Mouse (Mus musculus) kidney, adult 8-10 months (tissue): ENCODE measurements at regions not wholly inside any gene's neighbourhood (a gene's known extent, or its start where the extent isn't known, plus 50 kb on each side); places are given as distances from the start of the nearest gene placed in this dataset.

Experiments
- DNase-seq, 2 experiments: peaks; one replicate each; pipeline ENCODE4 v3.0.0; 2022

DNA sequence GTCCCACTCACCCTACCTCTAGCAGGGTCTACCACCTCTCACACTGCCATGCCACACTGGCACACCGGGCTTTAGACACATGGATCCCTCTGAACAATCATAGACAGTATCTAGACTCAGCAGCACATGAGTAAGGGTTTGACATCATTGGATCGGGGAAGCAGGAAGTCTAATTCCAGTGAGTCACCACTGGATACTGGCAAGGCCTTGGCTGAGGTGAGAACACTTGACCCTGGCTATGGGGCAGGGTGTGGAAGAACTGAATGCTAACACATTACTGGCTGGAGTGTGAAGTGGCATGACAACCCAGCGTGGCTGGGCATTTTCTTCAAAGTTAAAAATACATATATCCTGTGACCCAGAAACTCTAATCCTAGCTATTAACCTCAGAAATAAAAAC, 114.4 kb downstream of the H2afy start:
- no peak for DNase-seq

DNA sequence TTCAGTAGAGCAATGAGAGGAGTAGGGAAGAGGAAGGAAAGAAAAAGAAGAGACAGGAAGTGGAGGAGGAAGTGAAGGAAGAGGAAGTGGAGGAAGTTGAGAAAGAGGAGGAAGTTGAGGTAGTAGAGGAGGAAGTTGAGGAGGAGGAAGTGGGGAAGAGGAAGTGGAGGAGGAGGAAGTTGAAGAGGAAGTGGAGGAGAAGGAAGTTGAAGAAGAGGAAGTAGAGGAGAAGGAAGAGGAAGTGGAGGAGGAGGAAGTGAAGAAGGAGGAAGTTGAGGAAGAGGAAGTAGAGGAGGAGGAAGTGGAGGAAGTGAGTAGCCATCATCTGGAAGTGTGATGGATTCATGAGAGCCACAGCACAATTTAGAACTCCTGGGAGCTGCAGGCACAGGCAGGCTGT, 122.2 kb downstream of the H2afy start:
- DNase-seq = no peak

DNA sequence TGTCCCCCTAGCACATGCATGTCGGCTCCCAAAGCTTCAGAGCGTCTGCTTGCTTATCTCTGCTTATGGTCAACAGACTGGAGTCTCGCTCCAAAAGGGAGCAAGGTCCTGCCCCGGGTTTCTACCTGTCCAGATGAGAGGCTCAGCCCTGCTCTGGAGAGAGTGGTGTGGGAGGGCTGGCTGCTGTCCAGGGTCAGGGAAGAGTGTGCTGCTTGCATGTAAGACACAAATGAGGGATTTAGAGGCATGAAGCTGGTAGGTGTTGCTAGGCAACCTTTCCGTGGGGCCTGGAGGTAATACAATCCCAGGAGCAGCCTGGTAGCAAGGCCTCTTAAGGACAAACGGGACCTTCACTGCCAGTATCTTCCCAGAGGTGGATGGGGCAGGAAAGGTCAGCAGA, 125.7 kb downstream of the H2afy start:
- DNase-seq = no peak

DNA sequence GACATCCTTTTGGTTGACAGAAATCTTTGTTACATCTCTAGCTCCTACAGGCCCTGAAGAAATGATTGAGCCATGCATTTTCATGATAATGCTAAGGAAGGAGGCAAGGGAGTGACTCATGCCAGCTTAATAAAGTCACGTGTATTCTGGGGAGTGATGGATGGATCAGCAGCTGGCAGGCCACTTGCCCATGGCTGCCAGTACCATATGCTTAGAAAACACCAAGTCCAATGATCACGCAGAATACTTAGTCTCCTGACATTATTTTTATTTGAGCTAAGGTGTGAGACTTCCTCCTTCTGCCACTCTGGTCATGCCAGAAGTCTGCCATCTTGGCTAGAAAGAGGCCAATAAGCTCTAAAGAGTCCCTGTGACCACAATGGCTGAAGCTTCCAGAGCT, 129.3 kb downstream of the H2afy start:
- no peak for DNase-seq

DNA sequence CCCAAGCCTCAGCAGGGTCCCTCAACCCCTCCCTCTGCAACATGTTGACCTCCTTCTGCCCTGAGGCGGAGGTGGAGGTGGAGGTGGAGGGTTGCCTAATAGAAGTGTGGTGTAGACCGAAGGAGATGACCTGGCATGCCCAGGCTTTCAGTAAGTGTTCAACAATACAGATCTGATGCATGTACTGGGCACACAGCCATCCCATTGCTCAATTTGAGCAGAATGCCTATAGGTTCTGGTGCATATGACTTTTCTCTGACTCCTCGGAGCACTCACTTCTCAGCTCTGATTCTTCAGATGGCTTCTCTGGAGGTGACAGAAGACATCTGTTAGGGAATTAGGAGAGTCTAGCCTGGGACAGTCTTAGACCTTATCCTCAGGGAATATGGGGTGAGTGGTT, 130.4 kb downstream of the H2afy start:
- no peak for DNase-seq

DNA sequence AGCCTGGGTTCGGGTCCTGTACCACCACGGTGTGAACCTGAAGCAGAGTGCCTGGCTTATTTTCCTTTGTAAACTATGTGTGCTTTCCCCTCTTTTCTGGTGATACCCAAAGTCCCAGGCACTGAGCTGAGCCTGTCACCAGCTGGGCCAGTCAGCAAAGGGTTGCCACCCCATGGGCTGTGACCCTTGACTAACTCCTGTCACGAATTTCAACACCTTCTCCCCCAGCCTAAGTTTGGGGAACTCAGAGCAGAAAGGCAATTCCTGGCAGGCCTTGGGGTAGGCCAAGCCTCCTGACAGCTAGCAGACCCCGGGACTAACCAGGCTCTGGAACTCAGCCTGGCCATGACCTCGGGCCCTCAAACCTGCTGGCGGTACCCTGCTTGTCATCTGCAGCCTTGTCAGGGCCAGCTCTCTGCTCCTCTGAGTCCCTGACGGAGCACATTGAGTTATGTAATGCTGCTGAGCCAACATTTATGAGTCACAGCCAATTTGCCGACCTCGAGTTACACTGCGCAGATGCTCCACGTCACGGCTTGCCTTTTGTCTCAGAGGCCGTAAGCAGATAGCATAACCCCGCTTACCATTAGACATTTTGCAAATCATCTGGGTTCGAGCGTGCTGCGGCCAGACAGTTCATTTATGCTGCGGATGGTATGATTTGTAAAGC, 132.3 kb downstream of the H2afy start:
- peak; percentile 9 to 21 for DNase-seq

DNA sequence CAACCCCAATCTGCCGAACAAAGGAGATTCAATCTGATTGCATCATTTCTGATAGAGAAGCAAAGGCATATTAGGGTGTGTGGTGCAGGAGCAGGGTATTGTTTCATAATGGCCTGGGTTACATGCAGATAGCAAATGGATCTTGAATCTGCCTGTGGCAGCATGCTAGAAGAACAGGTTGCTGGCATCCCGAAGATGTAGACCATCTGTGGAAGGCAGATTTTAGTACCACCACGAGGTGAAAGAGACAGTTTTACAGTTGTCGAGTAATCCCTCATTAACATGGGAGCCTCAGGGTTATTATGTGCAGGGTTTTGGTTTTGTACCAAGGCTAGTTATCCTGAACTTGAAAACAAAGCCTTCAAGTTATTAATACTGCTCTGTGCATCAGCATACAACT, 140.9 kb downstream of the H2afy start:
- no peak for DNase-seq

DNA sequence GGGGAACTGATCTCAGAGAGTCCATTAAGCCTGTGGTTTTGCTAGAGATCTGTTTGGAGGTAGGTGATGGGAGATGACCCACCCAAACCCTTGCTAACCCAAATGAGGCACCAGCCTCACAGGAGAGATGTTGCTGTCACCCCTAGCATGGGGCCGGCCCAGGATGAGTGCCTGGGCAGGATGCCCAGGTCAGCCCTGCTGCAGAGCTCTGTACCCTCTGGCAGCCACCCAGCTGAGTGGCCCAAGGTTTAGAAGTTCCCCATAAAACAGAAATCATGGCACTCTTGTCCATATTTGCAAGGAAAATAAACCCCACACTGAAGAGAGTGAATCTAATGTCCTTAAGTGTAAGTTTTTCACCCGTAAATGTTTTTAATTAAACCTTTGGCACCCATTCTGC, 141.7 kb downstream of the H2afy start:
- no peak for DNase-seq

DNA sequence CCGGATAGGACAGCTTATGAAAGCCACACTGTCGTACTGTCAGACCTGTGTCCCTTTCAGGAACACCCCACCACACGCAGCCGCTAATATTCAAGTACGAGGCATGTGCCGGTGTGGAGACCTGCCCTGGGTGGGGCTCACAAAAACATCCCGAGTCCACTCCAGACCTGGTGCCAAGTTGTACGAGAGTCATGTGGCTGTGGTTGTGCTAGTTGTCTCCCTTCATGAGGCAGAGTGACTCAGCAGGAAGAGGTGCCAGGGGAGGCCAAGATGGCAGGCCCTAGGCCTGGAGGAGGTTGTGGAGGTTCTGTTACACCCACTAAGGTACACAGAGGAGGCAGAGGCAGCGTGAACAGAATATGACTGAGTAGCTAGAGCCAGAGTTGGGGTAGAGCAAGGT, 143.5 kb downstream of the H2afy start:
- DNase-seq = no peak

DNA sequence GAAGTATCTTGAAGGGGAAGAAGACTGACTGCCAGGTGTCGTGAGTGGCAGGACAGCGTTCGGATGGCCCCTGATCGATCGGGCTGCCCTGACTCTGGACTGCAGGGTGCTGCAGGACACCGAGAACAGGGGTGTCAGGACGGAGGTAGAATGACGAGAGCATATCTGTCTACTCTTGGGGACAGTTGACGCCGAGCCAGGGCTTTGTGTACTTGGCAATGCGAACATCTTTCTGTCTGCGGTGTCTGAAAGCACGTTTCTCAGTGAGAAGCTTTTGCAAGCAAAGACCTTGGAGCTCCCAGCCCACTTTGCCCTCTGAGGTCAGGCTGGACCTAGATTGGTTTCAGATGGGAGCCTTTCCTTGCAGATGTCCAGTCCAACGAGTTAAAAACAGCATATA, 144.9 kb downstream of the H2afy start:
- no peak for DNase-seq

DNA sequence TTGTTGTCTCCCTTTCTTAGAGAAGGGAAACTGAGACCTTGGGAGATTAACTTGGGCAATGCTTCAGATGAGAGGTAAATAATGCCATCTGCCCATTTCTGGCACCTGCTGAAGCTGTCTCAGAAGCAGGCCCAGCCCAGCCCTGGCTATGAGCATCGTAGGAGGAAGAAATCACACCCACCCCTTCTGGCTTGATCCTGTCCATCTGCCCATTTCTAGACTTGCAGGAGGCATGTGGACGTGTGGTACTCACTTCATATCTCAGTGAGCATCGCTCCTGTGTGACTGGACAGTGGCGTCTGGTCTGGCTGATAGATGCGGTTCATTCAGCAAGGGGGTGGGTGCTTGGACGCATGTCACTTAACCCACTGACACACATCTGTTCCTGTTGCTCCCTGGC, 146.0 kb downstream of the H2afy start:
- no peak for DNase-seq

DNA sequence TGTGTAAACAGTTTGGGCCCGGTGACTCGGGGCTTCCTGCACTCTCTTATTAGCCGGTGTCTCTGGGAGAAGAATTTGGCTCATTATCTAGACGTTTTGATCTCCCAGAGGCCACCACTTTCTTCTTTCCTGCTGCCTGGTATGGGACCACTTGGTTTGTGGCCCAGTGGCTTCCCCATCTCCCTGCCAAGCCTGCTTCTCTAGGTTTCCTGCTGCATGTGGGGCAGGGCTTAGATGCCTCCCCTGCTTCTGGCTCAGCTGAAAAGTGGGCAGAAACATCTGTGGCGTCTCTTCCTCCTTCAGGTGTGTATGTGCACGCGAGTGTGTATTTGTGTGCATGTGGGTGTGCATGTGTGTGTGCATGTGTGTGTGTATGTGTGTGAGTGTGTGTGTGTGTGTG, 146.8 kb downstream of the H2afy start:
- DNase-seq = no peak

DNA sequence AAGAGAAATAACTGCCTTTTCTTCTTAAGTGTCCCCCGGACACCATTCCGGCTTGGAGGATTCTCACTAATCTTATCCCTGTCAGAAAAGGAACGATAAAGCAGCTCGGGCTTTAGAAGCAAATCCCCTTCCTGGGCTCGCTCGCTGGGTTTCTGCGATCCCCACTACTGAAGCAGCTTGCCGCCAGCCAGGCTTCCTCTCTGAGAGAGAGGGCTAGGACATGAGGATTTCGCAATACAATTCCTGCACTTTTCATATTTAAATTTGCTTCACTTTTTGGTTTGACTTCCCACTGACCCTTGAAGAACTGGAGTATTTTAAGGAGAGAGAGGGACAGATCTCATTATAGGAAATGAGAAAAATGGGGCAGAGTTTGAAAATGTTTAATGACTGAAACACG, 149.4 kb upstream of the Pitx1 start:
- no peak for DNase-seq

DNA sequence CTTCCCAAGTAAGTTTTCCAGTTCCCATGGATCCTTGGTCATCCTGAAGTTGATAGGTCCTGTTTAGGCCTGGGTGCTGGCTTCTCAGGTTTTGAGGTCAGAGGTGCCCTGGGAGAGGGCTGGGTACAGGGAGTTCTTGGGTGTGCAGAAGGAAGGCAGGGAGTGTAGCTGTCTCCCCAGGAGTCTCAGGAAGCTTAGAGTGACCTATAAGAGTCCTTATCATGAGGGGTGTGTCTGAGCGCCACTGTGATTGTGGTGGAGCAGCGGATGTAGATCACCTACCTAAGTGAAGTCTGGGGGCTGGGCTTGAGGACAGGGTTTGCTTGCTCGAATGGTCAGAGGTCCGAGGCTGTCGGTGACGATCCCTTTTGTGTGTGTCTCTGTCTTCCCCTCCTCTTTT, 148.8 kb upstream of the Pitx1 start:
- DNase-seq = no peak

DNA sequence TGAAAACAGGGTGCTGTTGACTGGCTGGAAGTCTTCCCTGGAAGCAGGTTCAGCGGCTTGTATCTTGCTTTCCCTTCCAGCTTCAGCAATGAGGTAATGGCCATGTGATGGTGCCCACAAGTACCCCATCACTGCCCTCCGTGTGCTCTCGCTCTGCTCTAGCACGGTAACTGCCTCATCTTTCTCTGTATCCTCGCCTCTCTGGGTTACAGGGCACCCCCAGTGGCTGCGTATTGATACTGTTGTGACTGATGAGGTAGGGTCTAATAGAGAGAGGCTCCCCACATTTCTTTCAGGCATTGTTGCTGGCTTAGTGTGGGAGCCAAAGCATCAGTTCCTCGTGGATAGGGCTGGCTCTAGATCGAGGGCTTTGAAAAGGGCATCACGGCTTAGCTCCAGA, 147.9 kb upstream of the Pitx1 start:
- DNase-seq = no peak

DNA sequence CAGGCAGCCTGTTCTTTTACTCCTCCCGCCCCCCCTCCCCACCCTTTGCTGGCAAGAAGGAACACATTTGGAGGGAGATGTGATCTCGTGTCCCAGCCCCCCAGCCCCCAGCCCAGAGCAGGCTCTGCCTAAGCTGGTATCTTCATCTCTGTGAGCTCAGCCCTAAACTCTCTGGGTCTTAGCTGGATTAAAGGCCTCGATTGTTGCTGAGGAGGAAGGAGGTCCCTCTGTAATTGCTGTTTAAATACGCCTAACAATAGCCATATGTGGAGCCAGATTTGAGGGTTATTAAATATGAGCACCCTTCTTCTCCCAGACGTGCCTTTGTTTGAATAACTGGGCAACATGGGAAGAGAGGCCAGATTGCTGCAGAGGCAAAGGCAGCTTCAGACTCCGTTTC, 145.0 kb upstream of the Pitx1 start:
- no peak for DNase-seq

DNA sequence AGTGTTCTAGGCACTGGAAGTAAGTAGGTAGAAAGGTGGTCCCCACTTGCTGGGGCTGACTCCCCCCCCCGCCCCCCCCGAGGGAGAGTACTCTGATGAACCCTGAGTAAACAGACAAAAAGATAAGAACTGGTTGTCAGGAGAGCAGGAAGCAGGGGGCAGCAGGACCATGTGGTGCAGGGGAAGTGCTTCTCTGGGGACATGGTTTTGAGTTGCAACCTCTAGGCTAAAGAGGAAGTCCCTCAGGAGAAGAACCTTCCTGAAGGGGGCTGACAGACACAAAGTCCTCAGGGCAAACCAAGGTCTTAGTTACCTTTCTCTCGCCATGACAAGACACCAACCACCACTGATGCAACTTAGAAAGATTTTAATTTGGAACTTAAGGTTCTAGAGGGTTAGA, 141.9 kb upstream of the Pitx1 start:
- DNase-seq = no peak

DNA sequence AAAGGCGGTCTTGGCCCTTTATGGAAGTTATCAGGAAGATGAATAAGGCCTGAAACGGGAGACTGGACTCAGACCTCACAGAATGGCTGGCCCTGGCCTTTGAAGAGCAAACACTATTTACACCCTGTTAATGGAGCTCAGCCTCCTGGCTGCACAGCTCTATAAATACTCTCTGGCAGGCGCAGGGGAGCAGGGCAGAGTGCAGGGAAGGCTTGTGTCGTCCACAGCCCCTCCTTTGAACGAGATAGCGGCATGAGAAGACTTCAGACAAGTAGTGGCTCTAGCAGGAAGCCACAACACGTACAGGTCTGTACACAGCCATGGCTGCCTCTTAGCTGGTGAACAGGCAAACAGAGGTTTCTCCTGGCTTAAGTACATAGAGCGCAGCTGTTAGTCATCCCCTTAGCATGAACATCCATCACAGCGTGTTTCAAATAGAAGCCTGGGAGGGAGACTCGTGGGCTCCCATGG, 141.0 kb upstream of the Pitx1 start:
- no peak for DNase-seq

DNA sequence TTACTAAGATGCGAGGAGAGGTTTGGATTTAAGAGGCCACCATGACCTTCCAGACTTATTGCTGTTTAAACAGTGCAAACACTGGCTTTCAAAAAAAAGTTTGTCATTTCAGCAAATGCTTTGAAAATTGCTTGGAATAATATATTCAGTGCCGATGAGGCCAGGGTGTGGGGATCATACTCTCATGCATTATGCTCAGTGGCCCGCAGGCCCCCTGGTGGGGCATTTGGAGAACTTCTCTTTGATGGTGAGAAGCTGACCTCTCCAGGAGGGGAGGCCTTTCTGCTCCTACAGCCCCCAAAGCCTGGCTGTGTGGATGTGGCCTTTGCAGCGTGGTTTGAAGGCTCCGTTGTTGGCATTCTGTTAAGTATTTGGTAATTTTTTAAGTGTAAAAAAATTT, 138.1 kb upstream of the Pitx1 start:
- DNase-seq = no peak

DNA sequence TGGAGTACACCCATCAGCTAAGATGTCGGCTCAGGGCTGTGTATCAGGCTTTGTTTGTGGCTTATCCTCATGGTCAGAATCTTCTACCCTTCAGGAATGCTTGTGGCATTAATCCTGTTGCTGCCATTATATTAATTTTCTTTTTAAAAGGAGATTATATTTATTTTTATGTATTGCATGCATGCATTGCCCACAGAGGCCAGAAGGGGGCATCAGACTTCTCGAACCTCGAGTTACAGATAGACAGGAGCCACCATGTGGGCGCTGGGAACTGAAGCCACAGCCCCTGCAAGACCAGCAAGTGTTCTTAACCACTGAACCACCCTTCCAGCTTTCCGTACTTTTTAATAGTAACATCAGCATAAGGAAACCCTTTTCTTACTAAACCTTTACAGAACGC, 134.7 kb upstream of the Pitx1 start:
- DNase-seq = no peak

DNA sequence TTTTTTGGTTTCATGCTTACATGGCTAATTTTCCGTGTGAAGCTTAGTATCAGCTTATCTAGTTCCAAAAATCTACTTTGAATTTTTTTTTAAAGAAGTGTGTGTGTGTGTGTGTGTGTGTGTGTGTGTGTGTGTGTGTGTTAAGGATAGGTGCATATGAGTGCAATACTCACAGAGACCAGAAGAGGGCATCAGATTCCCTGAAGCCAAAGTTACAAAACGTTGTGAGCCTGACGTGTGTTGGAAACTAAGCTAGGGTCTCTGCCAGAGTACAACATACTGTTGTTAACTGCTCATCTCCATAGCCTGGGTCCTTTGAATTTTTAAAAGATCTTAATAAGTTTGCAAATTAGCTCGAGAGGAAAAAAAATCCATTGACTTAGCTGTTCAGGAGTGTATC, 133.5 kb upstream of the Pitx1 start:
- DNase-seq = no peak

DNA sequence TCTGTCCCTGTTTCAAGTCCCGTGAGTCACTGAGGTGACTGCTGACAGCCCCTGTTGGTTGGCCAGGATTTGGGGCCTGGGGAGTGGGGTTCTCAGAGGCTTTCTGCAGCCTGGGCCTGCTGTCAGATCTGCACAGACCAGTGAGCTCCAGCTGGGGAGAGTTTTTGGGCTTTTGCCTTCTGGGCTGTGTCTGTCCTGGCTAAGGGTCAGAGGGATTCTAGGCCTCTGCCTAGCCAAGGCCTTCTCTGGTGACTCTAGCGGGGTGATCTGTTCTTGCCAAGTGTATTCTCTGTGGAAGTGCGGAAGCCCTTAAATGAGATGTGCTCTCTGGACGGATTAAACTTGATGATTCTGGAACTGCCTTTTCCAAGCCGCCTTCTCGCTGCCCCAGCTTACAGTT, 131.2 kb upstream of the Pitx1 start:
- DNase-seq = no peak

DNA sequence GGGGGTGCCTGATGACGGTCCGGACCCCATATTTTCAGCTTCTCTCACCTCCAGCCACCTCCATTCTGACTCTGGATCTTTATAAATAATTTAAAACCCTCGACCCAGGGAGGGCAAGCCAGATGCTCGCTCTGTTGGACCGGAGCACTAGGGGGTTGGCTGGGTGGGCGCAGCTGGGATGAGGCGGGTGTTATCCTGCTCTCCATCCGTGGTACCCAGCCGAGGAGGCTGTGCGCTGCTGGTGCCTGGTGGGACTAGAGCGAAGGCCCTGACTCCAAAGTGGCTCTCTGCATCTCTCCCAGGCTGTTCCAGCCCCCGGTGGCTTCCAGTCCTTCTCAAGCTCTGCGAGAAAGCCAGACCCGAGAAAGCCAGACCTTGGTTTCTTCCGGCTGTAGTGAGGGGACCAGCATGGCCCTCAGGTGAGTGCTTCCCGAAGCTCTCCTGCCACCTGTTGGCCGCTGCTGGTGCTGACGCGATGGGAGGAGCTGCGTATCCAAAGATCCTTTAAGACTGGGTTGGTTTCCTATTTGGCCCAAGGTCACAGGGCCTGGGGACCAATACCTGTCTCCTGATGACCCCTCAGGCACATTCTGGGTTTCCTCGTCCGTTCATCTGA, 127.1 kb upstream of the Pitx1 start:
- DNase-seq = peak; percentile 48 to 79

DNA sequence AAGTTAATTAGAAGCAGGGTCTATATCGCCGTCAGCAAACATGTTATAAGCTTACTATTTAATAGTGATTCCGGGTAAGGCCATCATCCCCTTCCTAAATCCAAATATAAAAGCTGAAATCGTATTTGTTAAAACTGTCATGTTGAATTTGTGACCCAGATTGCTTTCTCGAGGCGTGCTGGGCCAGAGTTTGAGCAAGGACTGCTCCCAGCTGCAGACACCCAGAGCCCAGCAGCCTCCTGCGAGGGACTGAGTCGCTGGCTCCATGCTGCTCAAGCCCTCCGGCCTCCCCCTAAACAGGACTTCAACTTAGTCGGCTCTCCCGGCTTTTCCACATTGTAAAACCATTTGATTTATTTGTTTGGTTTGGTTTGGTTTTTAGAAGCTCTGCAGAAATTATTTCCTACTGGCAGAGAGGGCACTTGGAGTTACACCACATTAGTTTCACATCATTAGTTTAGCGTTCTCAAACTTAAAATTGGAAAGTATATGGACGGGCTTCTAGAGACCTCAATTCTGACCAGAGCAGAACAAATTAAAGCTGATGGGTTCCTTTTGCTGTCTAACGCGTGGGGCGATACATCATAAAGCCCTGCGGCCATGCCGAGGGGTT, 126.4 kb upstream of the Pitx1 start:
- DNase-seq = no peak

DNA sequence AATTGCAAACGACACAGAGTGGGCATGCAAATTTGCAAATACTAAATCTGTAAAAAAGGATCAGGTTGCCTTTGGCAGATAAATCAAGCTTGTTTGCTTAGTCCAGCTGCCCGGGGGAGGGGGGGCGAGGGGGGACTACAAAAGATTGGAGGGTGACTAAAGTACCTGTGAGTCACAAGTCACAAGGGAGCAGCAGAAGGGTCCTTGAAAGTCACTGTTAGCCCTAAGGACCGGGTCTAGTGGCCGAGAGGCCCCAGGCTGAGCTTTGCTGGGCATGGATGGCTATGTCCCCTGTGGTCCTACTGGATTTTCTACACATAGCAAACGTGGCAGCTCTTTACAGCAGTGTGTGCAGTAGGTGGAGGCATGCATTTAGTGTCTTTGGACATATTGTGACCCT, 118.4 kb upstream of the Pitx1 start:
- no peak for DNase-seq
